Mouse (Mus musculus): ENCODE measurements at regions not wholly inside any gene's neighbourhood (a gene's known extent, or its start where the extent isn't known, plus 50 kb on each side); places are given as distances from the start of the nearest gene placed in this dataset.
A peak's percentile ranks its signal among the peaks of the same experiment; 100 is the strongest.
"Not testable (repeated sequence)": the region's sequence is repeated elsewhere in the genome, so short reads cannot be mapped to it uniquely, and the experiment has no call there.

DNA sequence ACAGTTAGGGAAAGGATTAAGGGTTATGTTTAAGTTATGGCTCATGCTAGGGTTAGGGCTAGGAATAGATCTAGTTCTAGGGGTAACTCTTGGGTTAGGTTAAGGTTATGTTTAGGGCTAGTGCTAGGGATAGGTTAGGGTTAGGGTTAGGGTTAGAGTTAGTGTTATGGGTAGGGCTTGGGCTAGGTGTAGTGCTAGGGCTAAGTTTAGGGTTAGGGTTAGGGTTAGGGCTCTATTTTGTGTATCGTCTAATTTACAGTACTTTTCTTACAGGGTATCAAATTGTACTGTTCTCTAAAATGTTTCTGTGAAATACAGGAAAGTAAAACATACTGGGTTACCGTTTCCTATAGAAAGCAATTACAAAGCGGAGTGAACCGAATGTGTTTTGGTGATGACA is 64.8 kb downstream of the Ptchd3 start:
- no peak for DNase-seq

DNA sequence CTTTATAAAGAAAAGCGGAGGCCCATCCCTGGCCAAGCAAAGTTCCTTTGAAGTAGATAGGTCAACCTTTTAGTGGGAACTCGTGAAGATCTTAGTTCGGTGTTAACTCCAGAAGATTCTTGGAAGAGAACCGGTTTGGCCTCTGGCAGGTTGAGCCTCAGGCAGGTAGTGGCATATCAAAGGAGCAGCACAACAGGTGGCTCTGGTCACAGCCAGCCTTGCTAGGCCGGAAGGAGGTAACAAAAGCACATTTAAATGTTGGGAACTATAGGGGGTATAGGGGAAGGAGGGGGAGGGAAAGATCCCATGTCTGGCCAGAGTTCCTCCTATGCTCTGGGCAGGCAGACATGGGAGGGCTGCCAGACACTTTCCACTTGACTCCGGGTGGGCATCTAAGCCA is 74.3 kb downstream of the Ptchd3 start:
- DNase-seq, result not testable (repeated sequence)

DNA sequence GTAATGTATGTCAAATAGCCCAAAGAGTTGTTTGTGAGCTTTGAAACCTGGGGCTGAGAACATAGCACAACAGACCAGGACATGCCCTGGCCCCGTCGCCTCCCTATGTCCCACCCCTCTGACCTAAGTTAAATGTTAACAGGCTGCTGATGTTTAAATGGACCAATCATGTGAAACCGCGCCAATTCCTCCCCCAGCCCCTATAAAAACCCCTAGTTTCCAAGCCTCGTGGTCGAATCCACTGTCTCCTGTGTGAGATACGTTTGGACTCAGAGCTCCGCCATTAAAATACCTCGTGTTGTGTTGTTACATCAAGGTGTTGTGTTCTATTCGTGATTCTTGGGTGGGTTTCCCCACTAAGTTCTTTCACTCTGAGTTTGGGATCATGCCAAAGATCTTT is 94.6 kb downstream of the Ptchd3 start:
- DNase-seq, result not testable (repeated sequence)

DNA sequence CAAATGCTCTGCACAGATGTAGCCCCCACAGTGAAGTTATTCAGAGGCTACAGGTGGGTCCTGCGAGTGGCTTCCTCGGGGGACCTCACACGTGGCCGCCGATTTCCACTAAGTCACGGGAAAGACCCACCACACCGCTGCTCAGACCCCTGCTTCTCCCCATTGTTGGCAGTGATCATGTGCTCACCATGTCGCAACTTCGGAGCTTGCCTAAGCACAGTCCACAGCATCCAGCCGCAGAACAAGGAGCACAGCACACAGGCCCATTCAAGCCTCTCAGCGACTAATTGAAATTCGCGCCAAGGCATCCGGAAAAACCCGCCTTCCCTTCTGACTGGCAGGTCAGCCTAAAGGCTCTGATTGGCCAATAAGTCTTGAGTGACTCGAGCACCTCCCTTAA is 95.0 kb downstream of the Ptchd3 start:
- not testable (repeated sequence) for DNase-seq

DNA sequence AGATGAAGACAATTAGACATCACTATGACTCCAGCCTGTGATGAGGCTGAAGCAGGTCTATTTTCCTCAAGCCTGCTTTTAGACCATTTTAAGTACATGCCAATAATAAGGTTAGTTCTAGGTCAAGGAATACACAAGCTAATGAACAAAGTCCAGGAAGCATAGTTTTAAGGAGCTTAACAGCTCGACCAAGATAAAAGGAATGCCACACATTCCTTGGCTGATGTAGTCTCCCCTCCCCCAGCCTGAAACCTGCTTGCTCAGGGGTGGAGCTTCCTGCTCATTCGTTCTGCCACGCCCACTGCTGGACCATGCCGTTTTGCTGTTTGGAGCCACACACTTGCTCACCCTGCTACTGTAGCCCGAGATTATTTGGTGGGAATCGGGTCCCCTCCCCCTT is 121.7 kb downstream of the Ptchd3 start:
- DNase-seq, result peak; percentile 21 to 44

DNA sequence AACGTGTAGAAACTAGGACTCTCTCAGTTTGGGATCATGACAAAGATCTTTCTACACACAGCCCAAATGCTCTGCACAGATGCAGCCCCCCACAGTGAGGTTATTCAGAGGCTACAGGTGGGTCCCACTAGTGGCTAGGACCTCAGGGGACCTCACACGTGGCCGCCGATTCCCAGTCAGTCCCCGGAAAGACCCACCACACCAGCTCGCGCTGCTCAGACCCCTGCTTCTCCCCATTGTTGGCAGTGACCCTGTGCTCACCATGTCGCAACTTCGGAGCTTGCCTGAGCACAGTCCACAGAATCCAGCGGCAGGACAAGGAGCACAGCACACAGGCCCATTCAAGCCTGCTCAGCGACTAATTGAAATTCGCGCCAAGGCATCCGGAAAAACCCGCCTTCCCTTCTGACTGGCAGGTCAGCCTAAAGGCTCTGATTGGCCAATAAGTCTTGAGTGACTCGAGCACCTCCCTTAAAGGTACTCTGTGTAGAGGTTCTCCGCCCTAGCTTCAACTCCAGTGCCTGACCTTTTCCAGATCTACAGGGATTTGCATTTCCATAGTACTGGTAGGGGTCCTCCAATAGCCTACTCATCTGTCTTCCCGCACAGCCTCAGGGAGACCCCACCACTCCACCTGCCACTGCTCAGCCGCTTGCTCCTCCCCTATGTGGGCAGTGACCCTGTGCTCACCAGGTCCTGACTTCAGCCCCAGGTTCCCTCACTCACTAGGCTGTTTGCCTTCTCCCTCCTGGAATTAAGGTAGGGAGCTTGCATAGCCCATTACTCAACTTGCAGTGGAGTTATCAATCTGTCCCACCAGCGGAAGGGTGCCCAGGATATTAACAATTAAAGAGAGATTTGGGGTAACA is 126.6 kb downstream of the Ptchd3 start:
- peak in 1 of 2 experiments; percentile 28 for DNase-seq

DNA sequence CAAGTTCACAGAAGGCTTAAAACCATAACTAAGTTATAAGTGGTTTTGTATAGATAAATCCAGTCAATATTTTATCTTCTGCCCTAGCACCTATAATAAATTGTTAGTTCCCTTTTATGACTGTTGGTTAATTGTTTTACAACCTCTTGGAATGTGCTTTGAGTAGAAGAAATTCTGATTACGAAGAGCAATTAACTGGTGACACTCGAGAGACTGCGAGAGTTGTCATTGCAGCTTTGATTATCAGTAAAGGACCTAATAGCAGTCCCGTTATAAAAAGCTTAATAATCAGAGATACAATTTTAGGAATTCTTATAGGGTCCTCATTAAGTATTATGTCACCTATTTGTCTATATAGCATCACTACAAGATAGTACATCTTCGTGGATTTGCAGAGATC is 128.7 kb downstream of the Ptchd3 start:
- not testable (repeated sequence) for DNase-seq

DNA sequence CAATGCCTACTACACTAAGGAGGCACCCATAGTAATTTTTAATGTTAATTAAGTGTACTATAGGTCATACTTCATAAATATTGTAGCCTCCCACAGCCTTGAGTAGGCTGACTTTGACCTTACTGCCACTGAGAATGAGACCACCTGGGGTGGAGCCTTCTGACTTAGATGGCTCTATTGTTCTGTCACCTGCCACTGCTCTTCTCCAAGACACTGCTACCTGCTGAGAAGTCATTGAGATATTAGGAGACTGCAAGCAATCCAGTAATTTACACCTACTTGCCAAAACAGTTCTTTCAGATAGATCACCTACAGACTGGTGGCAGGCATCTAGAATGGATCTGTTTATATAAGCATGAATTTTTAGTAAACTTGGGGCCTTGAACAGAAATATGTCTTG is 134.1 kb downstream of the Ptchd3 start:
- DNase-seq, result not testable (repeated sequence)

DNA sequence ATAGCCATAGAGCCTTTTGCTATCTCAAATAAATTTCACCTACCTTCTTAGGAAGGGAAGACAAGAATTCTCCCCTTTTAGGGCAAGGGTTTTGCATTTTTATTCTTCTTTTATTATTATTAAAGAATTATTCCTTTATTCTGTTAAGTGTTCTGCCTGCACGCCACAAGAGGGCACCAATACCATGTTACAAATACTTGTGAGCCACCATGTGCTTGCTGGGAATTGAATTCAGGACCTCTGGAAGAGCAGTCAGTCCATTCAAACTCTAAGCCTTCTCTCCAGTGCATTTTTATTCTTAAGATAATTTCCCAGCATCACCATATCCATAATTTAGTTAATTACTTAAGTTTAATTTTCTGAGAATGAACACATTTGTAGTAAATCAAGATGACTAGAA is 135.9 kb downstream of the Ptchd3 start:
- DNase-seq, result not testable (repeated sequence)
